Mouse (Mus musculus): ENCODE results near the gene Inpp4b. TPM values are rescaled to one million over a fixed set of nuclear protein-coding genes. Genes with fewer than 3 reads are reported as not detected.

Gene Inpp4b
- polyA plus RNA-seq, 1 experiment, result 1.9 TPM

DNA sequence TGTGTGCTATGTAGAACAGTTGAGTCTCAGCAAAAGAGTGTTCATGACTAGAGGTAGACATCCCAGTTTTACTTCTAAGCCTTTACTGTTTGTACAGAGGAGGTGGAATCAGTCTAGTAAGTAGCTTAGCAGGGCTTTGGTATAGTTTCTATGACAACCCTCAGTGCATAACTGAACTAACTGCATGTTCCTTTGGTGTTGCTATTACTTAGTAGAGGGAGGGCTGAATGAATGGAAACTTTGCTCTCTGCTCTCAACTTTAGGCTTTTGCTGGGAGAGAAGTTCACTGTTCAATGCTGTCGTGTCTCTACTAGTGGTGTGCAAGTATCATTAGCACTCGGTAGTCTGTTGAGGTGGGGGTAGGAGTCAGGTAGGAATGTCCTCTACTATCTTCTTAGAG is 393.3 kb downstream of the Inpp4b start:
- Histone ChIP-seq H3K27ac (ENCODE audit: insufficient read depth, low read length) (no peak overlapping the region), H3K4me3 (ENCODE audit: insufficient read depth, low read length) (no peak overlapping the region), H3K4me1 (ENCODE audit: control insufficient read depth, insufficient read depth, low read length) (no peaks in the 10 kb centered on the region)
- TF ChIP-seq POLR2A (IDR thresholded peaks at IDR 0.05; ENCODE audit: low read depth, low read length) (no peak), CTCF (IDR thresholded peaks at IDR 0.05; ENCODE audit: borderline replicate concordance, insufficient read depth, low read length) (no peak)

DNA sequence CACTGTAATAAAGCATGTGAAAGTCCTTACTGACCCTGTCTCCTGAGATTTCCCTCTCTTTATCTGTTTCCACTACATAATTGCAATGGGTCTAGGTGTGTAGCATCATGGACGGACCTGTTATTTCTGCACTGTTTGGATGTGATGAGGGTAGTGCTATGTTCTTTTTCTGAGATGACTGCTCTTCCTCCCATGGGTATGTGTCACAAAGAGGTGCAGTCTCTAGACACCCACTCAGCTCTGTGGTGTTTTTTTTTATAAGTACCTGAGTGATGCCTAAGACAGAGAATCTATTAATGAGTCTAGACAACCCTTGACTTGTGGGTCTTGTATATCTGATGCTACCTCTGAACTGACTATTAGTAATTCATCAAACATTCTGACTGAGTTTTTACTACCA is 393.7 kb downstream of the Inpp4b start:
- TF ChIP-seq POLR2A (IDR thresholded peaks at IDR 0.05; ENCODE audit: low read depth, low read length) (no peak), CTCF (IDR thresholded peaks at IDR 0.05; ENCODE audit: borderline replicate concordance, insufficient read depth, low read length) (no peak)
- H3K4me3 ChIP-seq (ENCODE audit: insufficient read depth, low read length), result no peak overlapping the region
- no peak overlapping the region for H3K27ac ChIP-seq (ENCODE audit: insufficient read depth, low read length)
- H3K4me1 ChIP-seq (ENCODE audit: control insufficient read depth, insufficient read depth, low read length), result no peaks in the 10 kb centered on the region

DNA sequence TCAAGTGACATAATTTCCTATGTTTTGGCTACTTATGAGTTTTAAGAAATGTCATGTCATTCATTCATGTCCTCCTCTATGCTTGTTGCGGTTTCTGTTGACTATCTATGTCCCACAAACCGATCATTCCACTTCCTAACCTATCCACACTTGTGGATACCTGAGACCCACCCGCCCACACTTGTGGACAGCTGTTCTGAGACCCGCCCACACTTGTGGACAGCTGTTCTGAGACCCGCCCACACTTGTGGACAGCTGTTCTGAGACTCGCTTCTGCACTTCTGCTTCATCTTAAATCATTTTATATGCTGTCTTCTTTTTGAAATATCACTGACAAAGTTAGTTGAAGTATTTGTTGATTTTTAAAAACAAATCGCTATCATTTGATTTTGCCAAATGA is 400.2 kb downstream of the Inpp4b start:
- Histone ChIP-seq H3K4me3 (ENCODE audit: insufficient read depth, low read length) (no peak overlapping the region), H3K4me1 (ENCODE audit: control insufficient read depth, insufficient read depth, low read length) (no peaks in the 10 kb centered on the region), H3K27ac (ENCODE audit: insufficient read depth, low read length) (no peak overlapping the region)
- no peak for TF ChIP-seq POLR2A (IDR thresholded peaks at IDR 0.05; ENCODE audit: low read depth, low read length)
- TF ChIP-seq CTCF (IDR thresholded peaks at IDR 0.05; ENCODE audit: borderline replicate concordance, insufficient read depth, low read length), result no peak

DNA sequence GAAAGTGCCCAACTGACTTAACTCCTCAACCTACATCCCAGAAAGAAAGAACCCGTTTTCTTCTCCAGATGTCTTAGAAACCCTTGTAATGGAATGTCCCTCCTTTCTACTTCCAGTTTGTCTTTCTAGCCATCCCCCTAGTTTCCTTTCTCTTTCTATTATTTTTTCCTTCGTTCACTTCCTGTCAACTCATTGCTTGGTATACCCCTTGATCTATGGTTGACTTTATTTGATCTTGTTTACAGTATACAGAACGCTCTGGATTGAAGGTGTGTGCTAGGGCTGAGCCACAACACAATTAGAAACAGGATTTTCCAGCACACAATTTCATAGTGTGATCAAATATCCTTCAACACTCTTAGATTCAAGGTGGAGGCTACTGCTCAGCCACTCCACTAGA is 400.7 kb downstream of the Inpp4b start:
- H3K4me1 ChIP-seq (ENCODE audit: control insufficient read depth, insufficient read depth, low read length), result no peaks in the 10 kb centered on the region
- TF ChIP-seq POLR2A (IDR thresholded peaks at IDR 0.05; ENCODE audit: low read depth, low read length), result no peak
- no peak for TF ChIP-seq CTCF (IDR thresholded peaks at IDR 0.05; ENCODE audit: borderline replicate concordance, insufficient read depth, low read length)
- no peak overlapping the region for H3K27ac ChIP-seq (ENCODE audit: insufficient read depth, low read length)
- H3K4me3 ChIP-seq (ENCODE audit: insufficient read depth, low read length), result no peak overlapping the region

DNA sequence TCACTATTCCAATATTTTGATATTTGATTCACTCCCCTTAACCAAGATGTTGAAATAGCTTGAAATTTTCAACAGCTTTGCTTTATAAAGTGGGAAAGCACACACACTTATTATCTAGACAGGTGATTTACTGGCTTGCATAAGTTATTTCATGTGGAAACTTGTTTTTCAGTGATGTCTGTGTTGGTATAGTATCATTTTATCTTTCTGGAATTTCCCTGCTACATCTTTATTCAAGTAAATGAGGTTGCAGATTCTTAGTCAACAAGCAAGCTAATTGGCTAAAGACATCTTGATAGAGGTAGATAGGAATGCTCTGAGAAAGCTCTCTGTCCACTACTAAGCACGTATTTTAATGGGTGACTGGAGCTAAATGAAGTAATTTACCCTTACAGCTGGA is 403.1 kb downstream of the Inpp4b start:
- Histone ChIP-seq H3K27ac (ENCODE audit: insufficient read depth, low read length) (no peak overlapping the region), H3K4me3 (ENCODE audit: insufficient read depth, low read length) (no peak overlapping the region), H3K4me1 (ENCODE audit: control insufficient read depth, insufficient read depth, low read length) (no peaks in the 10 kb centered on the region)
- TF ChIP-seq CTCF (IDR thresholded peaks at IDR 0.05; ENCODE audit: borderline replicate concordance, insufficient read depth, low read length) (no peak), POLR2A (IDR thresholded peaks at IDR 0.05; ENCODE audit: low read depth, low read length) (no peak)

DNA sequence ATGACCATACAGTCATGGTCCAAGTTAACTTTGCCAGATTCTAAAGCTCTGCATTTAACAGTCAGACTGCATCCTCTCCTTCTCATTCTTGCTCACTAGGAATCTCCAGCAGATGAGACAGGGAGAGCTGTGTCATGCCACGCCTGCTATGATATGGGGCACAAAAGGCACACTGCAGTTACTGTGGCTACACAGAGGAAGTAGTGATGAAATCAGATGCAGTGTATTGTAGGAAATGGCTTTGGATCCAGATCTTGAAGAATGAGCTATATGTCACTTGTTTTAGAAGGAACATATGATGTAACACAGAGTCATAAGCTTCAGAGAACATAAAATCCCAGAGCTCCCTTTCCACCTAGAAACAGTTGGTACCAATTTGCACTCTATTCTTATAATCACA is 408.8 kb downstream of the Inpp4b start:
- TF ChIP-seq CTCF (IDR thresholded peaks at IDR 0.05; ENCODE audit: borderline replicate concordance, insufficient read depth, low read length), result no peak
- Histone ChIP-seq H3K4me1 (ENCODE audit: control insufficient read depth, insufficient read depth, low read length) (no peaks in the 10 kb centered on the region), H3K27ac (ENCODE audit: insufficient read depth, low read length) (no peak overlapping the region), H3K4me3 (ENCODE audit: insufficient read depth, low read length) (no peak overlapping the region)

DNA sequence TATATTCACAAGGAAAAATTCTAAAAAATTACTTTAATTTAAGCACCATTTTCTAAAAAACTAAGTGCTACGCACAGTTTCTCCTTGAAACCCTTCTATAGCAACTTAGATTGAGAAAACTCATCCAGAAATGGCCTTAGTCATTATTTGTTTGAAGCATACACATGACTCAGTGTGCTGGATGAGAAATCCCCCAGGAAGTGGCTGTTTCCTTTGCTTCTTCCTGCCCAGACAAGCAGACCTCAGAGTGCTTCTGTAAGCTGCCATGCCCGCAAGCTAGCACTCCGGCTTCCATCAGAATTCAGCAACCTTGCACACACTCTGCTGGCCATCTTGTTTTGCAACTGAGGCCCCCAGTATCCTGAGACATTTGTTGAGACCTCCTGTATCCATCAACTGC is 414.3 kb downstream of the Inpp4b start:
- Histone ChIP-seq H3K27ac (ENCODE audit: insufficient read depth, low read length) (0 out of 2 replicates have a peak overlapping the region, but pooled peaks have one; percentile 29), H3K4me1 (ENCODE audit: control insufficient read depth, insufficient read depth, low read length) (peaks cover 3% of the 10 kb centered on the region; the same call in 1 of the 2 replicates), H3K4me3 (ENCODE audit: insufficient read depth, low read length) (no peak overlapping the region)
- no peak for TF ChIP-seq POLR2A (IDR thresholded peaks at IDR 0.05; ENCODE audit: low read depth, low read length)
- TF ChIP-seq CTCF (IDR thresholded peaks at IDR 0.05; ENCODE audit: borderline replicate concordance, insufficient read depth, low read length), result no peak

DNA sequence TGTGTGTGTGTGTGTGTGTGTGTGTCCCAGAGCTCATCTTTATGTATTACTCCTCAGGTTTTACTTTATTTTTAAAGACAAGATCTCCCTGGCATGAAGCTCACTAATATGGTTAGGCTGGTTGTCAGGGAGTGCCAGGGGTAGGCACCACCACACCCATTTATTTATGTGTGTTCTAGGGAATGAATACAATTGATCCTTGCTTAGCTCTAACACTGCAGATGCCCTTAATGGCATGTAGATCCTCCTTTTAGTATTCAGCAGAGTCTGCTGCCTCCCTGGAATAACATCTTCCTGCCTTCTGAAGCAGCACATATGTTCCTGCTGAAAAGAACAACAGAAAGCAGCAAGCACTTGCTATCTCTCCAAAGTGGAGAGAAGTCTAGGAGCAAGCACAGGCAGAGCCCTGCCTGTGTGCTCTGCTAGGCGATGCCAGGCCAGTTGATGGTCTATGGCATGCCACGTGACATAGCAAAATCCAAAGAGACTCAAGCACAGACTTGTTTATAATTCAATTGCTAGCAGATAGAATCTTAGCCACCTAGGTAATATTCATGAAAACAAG is 415.3 kb downstream of the Inpp4b start:
- TF ChIP-seq POLR2A (IDR thresholded peaks at IDR 0.05; ENCODE audit: low read depth, low read length) (no peak), CTCF (IDR thresholded peaks at IDR 0.05; ENCODE audit: borderline replicate concordance, insufficient read depth, low read length) (no peak)
- Histone ChIP-seq H3K27ac (ENCODE audit: insufficient read depth, low read length) (no peak overlapping the region), H3K4me1 (ENCODE audit: control insufficient read depth, insufficient read depth, low read length) (peaks cover 3% of the 10 kb centered on the region; the same call in 1 of the 2 replicates), H3K4me3 (ENCODE audit: insufficient read depth, low read length) (no peak overlapping the region)

DNA sequence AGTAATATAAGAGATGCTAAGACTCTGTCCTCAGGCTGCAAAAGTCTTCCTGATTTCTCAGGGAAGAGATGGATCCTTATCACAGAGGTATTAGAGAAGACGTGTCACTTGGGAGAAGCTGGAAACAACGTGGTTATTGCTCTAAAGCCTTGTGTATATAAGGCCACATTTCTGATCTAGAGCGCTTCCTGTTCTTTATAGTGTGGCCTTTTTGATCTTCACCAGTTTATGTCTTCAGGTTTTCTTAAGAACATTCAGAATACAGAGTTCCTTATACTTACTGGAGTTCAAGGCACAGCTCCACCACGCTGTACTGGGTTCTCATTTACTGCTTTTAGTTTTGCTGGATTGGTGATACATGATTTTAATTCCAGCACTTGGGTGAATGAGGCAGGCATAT is 419.1 kb downstream of the Inpp4b start:
- Histone ChIP-seq H3K4me3 (ENCODE audit: insufficient read depth, low read length) (no peak overlapping the region), H3K4me1 (ENCODE audit: control insufficient read depth, insufficient read depth, low read length) (peaks cover 3% of the 10 kb centered on the region; the same call in 1 of the 2 replicates), H3K27ac (ENCODE audit: insufficient read depth, low read length) (no peak overlapping the region)
- TF ChIP-seq CTCF (IDR thresholded peaks at IDR 0.05; ENCODE audit: borderline replicate concordance, insufficient read depth, low read length), result no peak
- TF ChIP-seq POLR2A (IDR thresholded peaks at IDR 0.05; ENCODE audit: low read depth, low read length), result no peak

DNA sequence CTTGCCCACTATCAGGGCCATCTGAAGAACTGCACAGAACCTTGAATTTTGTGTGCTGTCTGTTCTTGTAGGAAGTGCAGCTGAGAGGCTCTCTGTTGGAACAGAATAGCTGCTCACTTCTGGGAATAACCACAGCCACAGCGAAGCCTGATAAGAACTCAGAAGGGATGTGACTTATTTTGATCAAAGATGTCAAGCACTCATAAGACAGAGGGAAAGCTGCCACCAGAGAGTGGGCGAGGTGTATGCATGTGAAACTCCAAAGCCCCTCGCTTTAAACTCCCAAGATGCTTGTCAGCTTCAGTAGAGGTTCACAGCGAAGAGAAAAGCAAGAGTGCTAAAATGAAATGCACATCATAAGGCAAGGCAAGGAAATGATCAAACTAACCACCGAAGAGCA is 423.7 kb downstream of the Inpp4b start:
- H3K4me1 ChIP-seq (ENCODE audit: control insufficient read depth, insufficient read depth, low read length), result peaks cover 7% of the 10 kb centered on the region; the same call in 1 of the 2 replicates
- H3K27ac ChIP-seq (ENCODE audit: insufficient read depth, low read length), result no peak overlapping the region
- TF ChIP-seq POLR2A (IDR thresholded peaks at IDR 0.05; ENCODE audit: low read depth, low read length) (no peak), CTCF (IDR thresholded peaks at IDR 0.05; ENCODE audit: borderline replicate concordance, insufficient read depth, low read length) (no peak)
- no peak overlapping the region for H3K4me3 ChIP-seq (ENCODE audit: insufficient read depth, low read length)

Data from embryonic fibroblast, embryonic 13.5 days (primary cell).